Mouse (Mus musculus): ENCODE results near the gene Galns. TPM values are rescaled to one million over a fixed set of nuclear protein-coding genes. Genes with fewer than 3 reads are reported as not detected.
A peak's percentile ranks its signal among the peaks of the same experiment; 100 is the strongest.

Galns gene
- polyA plus RNA-seq, 1 experiment: 8.2 TPM

- peak; percentile 34 for DNase-seq (ENCODE audit: low read depth)
- TF ChIP-seq CTCF (IDR thresholded peaks at IDR 0.05; ENCODE audit: borderline replicate concordance, extremely low read depth, insufficient read depth, insufficient read length): no peak
- no peak for TF ChIP-seq POLR2A (IDR thresholded peaks at IDR 0.05; ENCODE audit: borderline replicate concordance, extremely low read depth, insufficient read depth, insufficient read length, poor library complexity, severe bottlenecking)
These were observed 19.4 kb upstream of the Galns start for GRCm38 (mm10) chr8:122630696-122631095.

DNA sequence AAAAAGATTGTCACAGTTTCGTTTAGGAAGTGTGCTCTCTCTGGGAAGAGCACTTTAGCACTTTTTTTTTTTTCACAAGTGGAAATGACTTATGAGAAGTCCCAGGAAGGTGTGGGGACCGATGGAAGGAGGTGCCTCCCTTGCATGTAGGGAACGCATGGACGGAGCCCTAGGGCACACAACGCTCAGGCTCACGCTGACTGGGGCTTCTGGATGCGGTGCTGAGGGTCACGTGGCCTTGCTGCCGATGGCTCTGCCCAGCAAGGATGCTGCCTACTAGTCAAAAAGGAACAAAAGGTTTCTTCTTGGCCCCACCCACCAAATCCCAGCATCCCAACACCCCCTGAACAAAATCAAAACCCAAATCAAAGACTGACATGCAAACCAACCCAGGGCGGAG lies 18.1 kb upstream of the Galns start:
- DNase-seq (ENCODE audit: low read depth): no peak
- TF ChIP-seq CTCF (IDR thresholded peaks at IDR 0.05; ENCODE audit: borderline replicate concordance, extremely low read depth, insufficient read depth, insufficient read length) (no peak), POLR2A (IDR thresholded peaks at IDR 0.05; ENCODE audit: borderline replicate concordance, extremely low read depth, insufficient read depth, insufficient read length, poor library complexity, severe bottlenecking) (no peak)

- no peak for DNase-seq (ENCODE audit: low read depth)
- TF ChIP-seq CTCF (IDR thresholded peaks at IDR 0.05; ENCODE audit: borderline replicate concordance, extremely low read depth, insufficient read depth, insufficient read length): no peak
- no peak for TF ChIP-seq POLR2A (IDR thresholded peaks at IDR 0.05; ENCODE audit: borderline replicate concordance, extremely low read depth, insufficient read depth, insufficient read length, poor library complexity, severe bottlenecking)
These were observed 15.6 kb upstream of the Galns start for GRCm38 (mm10) chr8:122626896-122627295.

- TF ChIP-seq CTCF (IDR thresholded peaks at IDR 0.05; ENCODE audit: borderline replicate concordance, extremely low read depth, insufficient read depth, insufficient read length) (no peak), POLR2A (IDR thresholded peaks at IDR 0.05; ENCODE audit: borderline replicate concordance, extremely low read depth, insufficient read depth, insufficient read length, poor library complexity, severe bottlenecking) (no peak)
These were observed 14.5 kb upstream of the Galns start for GRCm38 (mm10) chr8:122625811-122626210.

DNA sequence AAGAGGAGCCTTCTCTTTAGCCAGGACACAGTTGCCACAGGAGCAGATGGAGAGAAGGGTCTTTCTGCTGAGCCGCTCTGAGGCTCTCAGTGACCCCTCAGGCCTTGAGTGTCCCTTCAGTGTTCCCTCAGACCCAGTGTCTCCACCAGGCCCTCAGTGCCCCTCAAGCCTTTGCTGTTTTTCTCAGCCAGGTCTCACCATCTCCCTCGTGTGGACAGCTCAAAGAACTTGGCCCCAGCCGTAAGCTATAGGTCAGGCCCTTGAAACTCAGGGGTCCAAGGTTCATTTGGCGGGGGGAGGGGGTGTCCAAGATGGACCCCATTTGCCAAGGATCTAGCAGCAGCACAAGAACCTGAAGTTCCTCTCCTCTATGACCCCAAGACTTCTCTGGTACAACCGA lies 13.4 kb upstream of the Galns start:
- TF ChIP-seq CTCF (IDR thresholded peaks at IDR 0.05; ENCODE audit: borderline replicate concordance, extremely low read depth, insufficient read depth, insufficient read length): no peak
- TF ChIP-seq POLR2A (IDR thresholded peaks at IDR 0.05; ENCODE audit: borderline replicate concordance, extremely low read depth, insufficient read depth, insufficient read length, poor library complexity, severe bottlenecking): no peak
- no peak for DNase-seq (ENCODE audit: low read depth)

More at GRCm38 (mm10) chr8:122625811-122626210, 14.5 kb upstream of the Galns start:
- DNase-seq (ENCODE audit: low read depth): no peak

DNA sequence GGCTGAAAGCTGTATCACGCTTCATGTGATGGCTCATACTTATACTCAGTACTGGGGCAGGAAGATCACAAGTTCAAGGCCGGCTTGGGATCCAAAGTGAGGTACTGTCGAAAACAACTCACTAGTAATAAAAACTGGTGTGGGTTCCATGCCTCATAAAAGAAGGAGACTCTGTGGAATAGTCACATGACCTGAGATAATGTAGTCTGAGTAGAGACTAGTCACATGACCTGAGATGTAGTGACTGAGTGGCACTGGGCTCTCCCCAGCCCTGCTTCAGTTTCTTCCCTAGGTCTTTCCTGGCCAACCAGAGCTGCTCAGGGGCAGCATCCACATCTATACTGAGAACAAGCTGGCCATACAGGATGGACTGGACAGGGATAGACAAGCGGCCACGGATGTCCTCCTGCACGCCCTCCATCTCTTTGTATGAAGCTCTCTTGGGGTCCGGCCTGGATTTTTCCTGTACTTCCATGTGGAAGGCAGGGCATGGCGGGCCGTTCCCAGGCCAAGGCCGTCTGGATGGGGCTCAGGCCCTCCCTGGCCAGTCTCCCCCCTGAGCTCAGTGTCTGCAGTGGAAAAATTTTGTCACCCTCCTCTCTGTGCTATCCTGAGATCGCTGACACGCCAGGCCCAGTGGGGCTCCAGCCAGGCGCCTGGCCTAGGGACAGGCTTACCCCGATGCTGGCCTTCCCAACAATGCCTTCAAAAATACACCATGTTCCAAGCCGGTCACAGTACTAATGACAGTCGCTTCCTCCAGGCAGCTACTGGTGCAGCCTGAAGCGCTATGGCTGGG lies 12.8 kb upstream of the Galns start:
- TF ChIP-seq CTCF (IDR thresholded peaks at IDR 0.05; ENCODE audit: borderline replicate concordance, extremely low read depth, insufficient read depth, insufficient read length): no peak
- TF ChIP-seq POLR2A (IDR thresholded peaks at IDR 0.05; ENCODE audit: borderline replicate concordance, extremely low read depth, insufficient read depth, insufficient read length, poor library complexity, severe bottlenecking): no peak
- no peak for DNase-seq (ENCODE audit: low read depth)

DNA sequence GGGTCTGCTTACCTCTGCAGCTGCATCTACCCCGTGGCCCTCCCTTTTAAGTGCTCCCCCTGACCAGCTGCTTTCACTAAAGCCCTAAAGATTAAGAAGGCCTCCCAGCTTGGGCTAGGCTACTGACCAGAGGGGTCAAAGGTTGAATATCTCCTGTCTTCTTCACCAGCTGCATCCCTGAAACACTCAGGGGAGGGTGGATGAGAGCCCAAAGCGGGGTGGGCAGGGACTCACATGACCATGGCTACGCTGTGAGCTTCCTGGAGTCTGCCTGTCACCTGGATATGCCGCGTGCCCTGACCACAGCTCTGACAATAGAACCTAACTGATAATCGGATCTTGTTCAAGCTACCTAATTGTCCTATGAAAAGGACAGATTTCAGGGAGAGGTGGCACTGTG lies 11.5 kb upstream of the Galns start, which contains the start of gene Pabpn1l:
Pabpn1l (minus strand) TSS at position 13 of the 400 bp plus-strand sequence.
- TF ChIP-seq POLR2A (IDR thresholded peaks at IDR 0.05; ENCODE audit: borderline replicate concordance, extremely low read depth, insufficient read depth, insufficient read length, poor library complexity, severe bottlenecking) (no peak), CTCF (IDR thresholded peaks at IDR 0.05; ENCODE audit: borderline replicate concordance, extremely low read depth, insufficient read depth, insufficient read length) (no peak)
- no peak for DNase-seq (ENCODE audit: low read depth)

DNA sequence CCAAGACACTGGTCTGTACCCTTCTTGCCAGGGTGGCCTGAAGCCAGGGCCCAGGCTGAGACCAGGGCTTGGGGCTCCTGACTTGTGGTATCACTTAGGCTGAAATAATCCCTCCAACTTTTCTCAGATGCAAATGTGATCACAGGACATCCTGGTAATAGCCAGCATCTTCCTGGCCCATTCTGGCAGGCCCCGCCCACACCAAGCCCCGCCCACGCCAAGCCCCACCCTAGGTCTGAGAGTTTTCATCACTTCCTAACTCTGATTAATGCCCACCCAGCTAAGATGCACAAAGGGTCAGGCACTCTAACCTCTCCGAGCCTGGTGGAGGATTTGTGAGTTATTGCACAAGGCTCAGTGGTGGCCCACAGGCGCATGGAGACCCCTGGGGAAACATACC lies 9.2 kb upstream of the Galns start:
- TF ChIP-seq POLR2A (IDR thresholded peaks at IDR 0.05; ENCODE audit: borderline replicate concordance, extremely low read depth, insufficient read depth, insufficient read length, poor library complexity, severe bottlenecking): no peak
- no peak for TF ChIP-seq CTCF (IDR thresholded peaks at IDR 0.05; ENCODE audit: borderline replicate concordance, extremely low read depth, insufficient read depth, insufficient read length)
- DNase-seq (ENCODE audit: low read depth): no peak

DNA sequence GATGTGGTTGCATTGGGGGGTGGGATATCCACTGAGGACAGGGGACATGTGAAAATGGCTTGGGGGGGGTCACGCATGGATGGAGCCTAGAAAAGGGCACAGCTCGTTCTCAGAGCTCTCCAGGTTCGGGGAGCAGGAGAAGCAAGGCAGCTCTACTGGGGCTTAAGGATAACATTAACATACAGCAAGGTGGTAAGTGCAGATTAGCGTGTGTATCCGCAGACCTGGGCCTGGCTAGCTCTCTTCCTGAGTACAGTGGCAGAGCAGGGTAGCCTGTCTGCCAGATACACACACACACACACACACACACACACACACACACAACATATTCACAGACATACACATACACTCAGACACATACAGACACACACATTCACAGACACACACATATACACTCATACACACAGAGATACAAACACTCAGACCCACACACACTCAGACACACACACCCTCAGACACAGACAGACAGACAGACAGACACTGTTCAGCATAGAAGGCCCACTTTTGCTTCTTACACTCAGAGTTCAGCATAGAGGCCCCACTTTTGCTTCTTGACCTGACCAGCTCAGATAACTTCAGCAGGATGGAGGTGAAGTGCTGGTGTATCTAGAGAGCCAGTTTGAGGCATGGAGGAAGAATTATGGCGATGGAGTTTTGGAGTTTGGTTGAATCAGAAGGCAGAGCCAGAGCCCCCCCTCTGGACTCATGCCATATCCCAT lies 7.6 kb upstream of the Galns start:
- no peak for DNase-seq (ENCODE audit: low read depth)
- TF ChIP-seq CTCF (IDR thresholded peaks at IDR 0.05; ENCODE audit: borderline replicate concordance, extremely low read depth, insufficient read depth, insufficient read length): no peak
- TF ChIP-seq POLR2A (IDR thresholded peaks at IDR 0.05; ENCODE audit: borderline replicate concordance, extremely low read depth, insufficient read depth, insufficient read length, poor library complexity, severe bottlenecking): no peak

- peak; percentile 83 for DNase-seq (ENCODE audit: low read depth)
- no peak for TF ChIP-seq POLR2A (IDR thresholded peaks at IDR 0.05; ENCODE audit: borderline replicate concordance, extremely low read depth, insufficient read depth, insufficient read length, poor library complexity, severe bottlenecking)
- TF ChIP-seq CTCF (IDR thresholded peaks at IDR 0.05; ENCODE audit: borderline replicate concordance, extremely low read depth, insufficient read depth, insufficient read length): peak; percentile 71; the same call in 1 of the 2 replicates
These were observed 6.8 kb upstream of the Galns start for GRCm38 (mm10) chr8:122617947-122618546.

GRCm38 (mm10) chr8:122616181-122616905 lies 5.1 kb upstream of the Galns start:
- no peak for DNase-seq (ENCODE audit: low read depth)
- no peak for TF ChIP-seq CTCF (IDR thresholded peaks at IDR 0.05; ENCODE audit: borderline replicate concordance, extremely low read depth, insufficient read depth, insufficient read length)
- TF ChIP-seq POLR2A (IDR thresholded peaks at IDR 0.05; ENCODE audit: borderline replicate concordance, extremely low read depth, insufficient read depth, insufficient read length, poor library complexity, severe bottlenecking): no peak
